Mouse (Mus musculus): ENCODE results near the gene Gpr35. TPM values are rescaled to one million over a fixed set of nuclear protein-coding genes. Genes with fewer than 3 reads are reported as not detected.

Gpr35 gene
- polyA plus RNA-seq, 1 experiment from 2014 or later, result 4.8 TPM

DNA sequence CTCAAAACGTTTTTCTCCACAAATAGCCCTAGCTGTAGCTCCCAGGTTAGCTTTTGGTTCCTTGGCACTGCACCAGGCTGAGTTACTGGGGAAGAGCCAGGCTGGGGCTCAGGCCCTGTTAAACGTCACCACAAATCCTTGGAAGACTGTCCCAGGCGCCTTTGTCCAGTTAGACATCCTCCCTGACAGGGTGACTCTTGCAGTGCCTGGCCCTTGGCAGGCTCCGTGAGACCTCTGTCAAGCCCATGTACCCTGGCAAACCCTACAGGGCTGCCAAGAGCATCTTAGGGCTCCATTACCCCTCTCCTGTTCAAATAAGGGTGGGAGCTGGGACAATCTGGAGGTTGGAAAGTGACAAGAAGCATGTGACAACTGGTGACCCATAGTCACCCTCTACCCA, 85.3 kb downstream of the Gpr35 start:
- TF ChIP-seq CTCF (IDR thresholded peaks at IDR 0.05; ENCODE audit: low read depth), result no peak
- no peak overlapping the region for H3K27ac ChIP-seq (ENCODE audit: low read depth, low read length)
- H3K4me2 ChIP-seq (replicated peaks; ENCODE audit: low read depth), result no peak overlapping the region
- no peaks in the 10 kb centered on the region for H3K27me3 ChIP-seq (replicated peaks; ENCODE audit: control insufficient read depth, insufficient read depth, low read length)
- no peak overlapping the region for H3K4me3 ChIP-seq (ENCODE audit: low read depth, low read length)
- H3K9me3 ChIP-seq (ENCODE audit: control insufficient read depth), result no peaks in the 10 kb centered on the region
- 70% methylated on average over 4 of the region's 4 CpGs for WGBS
- H3K36me3 ChIP-seq (ENCODE audit: control insufficient read depth, insufficient read depth), result no peaks in the 10 kb centered on the region
- no peak overlapping the region for H3K9ac ChIP-seq (ENCODE audit: low read depth, low read length)
- no peak for ATAC-seq
- no peaks in the 10 kb centered on the region for H3K4me1 ChIP-seq (replicated peaks; ENCODE audit: control insufficient read depth, insufficient read depth, low read length)

Other genes starting within 250 kb of the Gpr35 start
- gene Gpc1, start 119.2 kb upstream of the Gpr35 start, polyA plus RNA-seq (2015; fragmentation: Nextera tagmentation; extraction: Ambion mirVana), result 8.1 and 8.5 TPM in 2 replicates
- gene Ankmy1, start 48.0 kb upstream of the Gpr35 start, polyA plus RNA-seq (2015; fragmentation: Nextera tagmentation; extraction: Ambion mirVana), result 0.12 TPM in 1 of 2 replicates, not detected in the other
- 18.8 and 19.2 TPM in 2 replicates for gene Dusp28, start 43.9 kb upstream of the Gpr35 start, polyA plus RNA-seq (2015; fragmentation: Nextera tagmentation; extraction: Ambion mirVana)
- gene Rnpepl1, start 40.1 kb upstream of the Gpr35 start, polyA plus RNA-seq (2015; fragmentation: Nextera tagmentation; extraction: Ambion mirVana), result 75.0 and 87.9 TPM in 2 replicates
- gene Capn10, start 16.5 kb upstream of the Gpr35 start, polyA plus RNA-seq (2015; fragmentation: Nextera tagmentation; extraction: Ambion mirVana), result 31.6 and 34.4 TPM in 2 replicates
- gene Aqp12, start 55.5 kb downstream of the Gpr35 start, polyA plus RNA-seq (2015; fragmentation: Nextera tagmentation; extraction: Ambion mirVana), result 0.13 and 0.17 TPM in 2 replicates
- 7.7 and 8.3 TPM in 2 replicates for gene Kif1a, start 151.1 kb downstream of the Gpr35 start, polyA plus RNA-seq (2015; fragmentation: Nextera tagmentation; extraction: Ambion mirVana)
- gene Agxt, start 184.4 kb downstream of the Gpr35 start, polyA plus RNA-seq (2015; fragmentation: Nextera tagmentation; extraction: Ambion mirVana), result 3.2 and 3.5 TPM in 2 replicates
- gene 2310007B03Rik, start 210.1 kb downstream of the Gpr35 start, polyA plus RNA-seq (2015; fragmentation: Nextera tagmentation; extraction: Ambion mirVana), result 22.5 and 24.3 TPM in 2 replicates
- gene Crocc2, start 217.9 kb downstream of the Gpr35 start, polyA plus RNA-seq (2015; fragmentation: Nextera tagmentation; extraction: Ambion mirVana), result 0.04 TPM in 1 of 2 replicates, not detected in the other